Mouse (Mus musculus): ENCODE measurements around the gene Tub.

DNA sequence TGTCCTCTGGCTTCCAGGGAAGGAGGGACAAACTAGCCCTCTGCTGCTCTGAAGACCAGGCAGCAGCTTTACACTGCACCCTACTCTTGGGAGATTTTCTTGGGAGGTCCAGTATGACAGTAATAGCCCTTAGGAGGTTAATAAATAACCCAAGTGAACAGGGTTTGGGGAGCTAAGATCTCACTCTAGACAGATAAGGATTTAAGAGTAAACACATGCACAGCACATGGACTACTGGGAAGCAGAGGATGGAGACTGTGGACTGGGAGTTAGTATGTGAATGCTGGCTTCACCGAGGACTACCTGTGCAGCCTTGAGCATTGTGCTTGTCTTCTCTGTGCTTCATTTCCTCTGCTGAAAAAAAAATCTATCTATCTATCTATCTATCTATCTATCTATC lies 59.1 kb downstream of the Tub start:
- TF ChIP-seq CTCF (IDR thresholded peaks at IDR 0.05; ENCODE audit: low read depth, low read length) (no peak), GATA1 (IDR thresholded peaks at IDR 0.05; ENCODE audit: borderline replicate concordance, low read length) (no peak), TAL1 (conservative IDR thresholded peaks at IDR 0.05; ENCODE audit: low read depth, low read length) (no peak)

Measured in G1E (cell line).